Mouse (Mus musculus) adipocyte (in vitro differentiated cells): ENCODE data around the gene Plscr4.

Experiments used
- DNase-seq: peaks from one replicate; pipeline ENCODE4 v3.0.0-alpha.2; 2016; ENCODE audit warnings: low spot score

The Plscr4 gene

DNA sequence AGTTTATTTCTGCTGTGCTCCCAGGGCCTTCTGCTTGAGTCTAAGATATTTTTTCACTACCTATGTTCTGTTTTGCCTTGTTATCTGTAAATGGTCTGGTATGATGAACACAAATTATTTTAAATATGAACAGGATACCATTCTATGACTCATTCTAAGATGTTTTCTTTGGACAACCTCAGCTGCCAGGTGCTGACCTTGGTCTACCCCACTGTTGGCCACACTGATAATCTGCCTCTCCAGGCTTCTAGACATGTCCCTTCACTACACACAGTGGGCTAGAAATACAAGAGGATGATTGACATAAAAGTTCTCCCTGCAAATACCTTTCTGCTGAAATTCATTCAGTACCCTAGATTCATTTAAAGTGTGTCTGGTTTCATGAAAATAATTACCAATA lies 54.5 kb downstream of the Plscr4 start:
- no peak for DNase-seq

DNA sequence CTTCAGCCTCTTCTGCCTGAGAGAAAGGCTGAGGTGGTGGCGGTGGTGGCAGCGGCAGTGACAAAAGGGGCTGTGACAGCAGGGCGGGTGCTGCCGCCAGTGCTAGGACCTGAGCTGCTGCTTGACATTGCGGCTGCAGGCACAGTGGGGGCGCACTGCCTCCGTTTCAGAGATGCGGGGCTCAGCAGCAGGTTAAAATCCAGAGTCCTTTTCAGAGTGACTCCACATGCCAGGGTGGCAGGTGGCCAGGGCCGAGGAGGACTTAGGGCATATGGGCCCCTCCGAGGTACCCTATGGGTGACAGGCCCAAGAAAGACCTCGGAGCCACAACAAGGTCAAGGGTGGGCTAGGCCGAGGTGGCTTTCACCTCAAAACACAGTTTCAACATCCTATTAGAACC lies 59.9 kb downstream of the Plscr4 start:
- DNase-seq, result no peak

DNA sequence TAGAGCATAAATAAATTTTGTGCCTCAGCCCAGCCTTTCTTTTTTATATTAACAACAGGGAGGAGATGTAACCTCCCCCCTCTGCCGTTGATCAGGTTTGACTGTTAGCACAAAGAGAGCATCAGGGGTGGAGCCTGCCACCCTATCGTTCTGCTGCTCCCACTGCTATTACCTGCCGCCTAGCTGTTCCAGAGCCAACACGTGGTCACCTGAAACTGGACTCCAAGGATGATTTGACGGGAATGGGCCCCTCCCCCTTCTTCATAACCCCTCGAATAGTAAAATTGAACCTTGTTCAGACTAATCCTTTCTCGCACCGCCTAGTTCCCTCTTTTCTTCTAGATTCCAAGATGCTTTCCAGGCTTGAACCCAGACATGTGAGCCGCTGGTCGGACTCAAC lies 63.6 kb downstream of the Plscr4 start:
- DNase-seq, result no peak

DNA sequence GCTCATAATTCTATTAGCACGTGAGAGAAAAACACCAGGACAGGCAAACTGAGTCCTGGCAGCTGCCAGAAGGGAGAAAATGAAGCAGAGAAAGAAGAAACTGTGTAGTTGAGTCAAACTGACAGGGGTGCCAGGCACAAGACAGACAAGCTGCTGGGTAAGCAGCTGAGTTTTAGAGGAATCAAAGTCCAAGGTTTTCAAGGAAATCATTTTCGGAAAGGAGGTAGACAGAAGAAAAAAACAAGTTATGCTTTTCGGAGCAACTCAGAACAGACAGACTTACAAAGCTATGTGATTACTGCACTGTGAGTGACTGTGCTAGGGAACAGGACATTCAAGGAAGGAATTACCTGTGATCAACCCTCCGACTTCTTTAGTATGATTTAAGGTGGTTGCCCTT lies 67.3 kb downstream of the Plscr4 start:
- DNase-seq, result no peak

DNA sequence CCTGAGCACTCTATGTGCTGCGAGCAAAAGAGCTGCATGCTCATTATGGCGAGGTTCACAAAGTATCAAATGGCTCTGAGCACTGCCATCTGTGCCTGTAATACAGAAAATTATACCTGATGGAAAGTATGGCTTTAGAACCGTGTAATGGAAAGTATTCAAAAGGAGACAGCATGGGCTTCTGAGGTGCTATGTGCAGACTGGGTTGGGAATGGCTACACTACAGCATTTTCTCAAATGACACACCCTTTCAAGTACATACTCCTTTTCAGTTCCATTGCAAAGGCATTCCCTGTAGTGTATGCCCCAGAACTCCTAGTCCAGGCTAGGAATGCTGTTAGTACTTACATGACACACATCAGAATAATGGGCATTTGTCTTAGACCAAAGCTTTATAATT lies 72.9 kb downstream of the Plscr4 start:
- DNase-seq, result no peak

DNA sequence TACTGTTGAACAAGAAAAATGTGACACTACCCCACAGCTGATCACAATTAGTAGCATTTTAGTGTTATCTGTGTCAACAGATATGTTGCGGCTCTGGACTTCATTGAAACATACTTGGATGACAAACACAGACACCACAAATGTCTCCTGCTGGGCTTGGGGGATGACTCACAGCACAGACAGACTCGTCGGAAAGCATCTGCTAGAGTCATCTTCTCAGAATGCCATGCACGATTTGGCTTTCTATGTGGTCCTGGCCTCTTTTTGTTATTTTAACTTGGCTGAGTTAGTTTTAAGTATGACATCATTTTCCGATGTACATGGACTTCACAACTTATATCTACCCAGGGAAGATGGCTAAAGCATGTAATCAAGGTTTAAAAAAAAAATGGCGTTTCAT lies 80.6 kb downstream of the Plscr4 start:
- DNase-seq, result no peak

DNA sequence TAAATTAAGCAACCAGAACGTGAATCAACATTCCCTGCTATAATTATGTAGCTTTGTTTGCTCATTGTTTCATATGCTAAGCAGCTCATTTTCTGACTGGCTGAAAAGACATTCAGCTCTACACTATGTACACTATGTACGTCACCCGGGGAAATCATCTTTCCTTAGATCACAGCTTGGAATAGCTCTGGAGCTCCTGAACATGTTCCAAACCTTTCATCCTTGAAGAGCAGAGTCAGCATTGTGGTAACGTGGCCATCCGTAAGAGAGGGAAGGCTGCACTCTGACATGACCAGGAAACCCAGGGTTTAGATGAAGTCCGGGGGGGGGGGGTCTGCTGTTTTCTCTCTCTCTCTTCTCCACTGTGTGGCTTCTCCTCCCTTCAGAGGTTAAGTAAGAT lies 81.0 kb downstream of the Plscr4 start:
- no peak for DNase-seq
